Mouse (Mus musculus) midbrain, embryonic 13.5 days (tissue): Measurements from ENCODE around the gene Irf6. TPM values are rescaled to one million over a fixed set of nuclear protein-coding genes. Genes with fewer than 3 reads are reported as not detected.

Experiments
- ATAC-seq: fragments of 200-750 bp; cut with Nextera tagmentation; 2 replicates; pipeline ENCODE4 v1.8.0; 2017; ENCODE audit warnings: mild to moderate bottlenecking, moderate TSS enrichment, moderate library complexity
- H3K27ac ChIP-seq: fragments of 300-500 bp; sonication (generic); 2 replicates; pipeline ENCODE4 v1.5.1; 2015; ENCODE audit warnings: inconsistent platforms, mild to moderate bottlenecking, moderate library complexity
- H3K27me3 ChIP-seq: fragments of 300-500 bp; sonication (generic); 2 replicates; pipeline ENCODE4 v1.6.1; 2015; ENCODE audit warnings: mild to moderate bottlenecking, inconsistent platforms
- H3K36me3 ChIP-seq: fragments of 300-500 bp; sonication (generic); 2 replicates; pipeline ENCODE4 v1.6.1; 2015; ENCODE audit warnings: mild to moderate bottlenecking, inconsistent platforms
- H3K4me1 ChIP-seq: fragments of 300-500 bp; sonication (generic); replicated peaks from 2 replicates; pipeline ENCODE4 v1.6.1; 2015; ENCODE audit warnings: inconsistent platforms
- H3K4me2 ChIP-seq: fragments of 300-500 bp; sonication (generic); replicated peaks from 2 replicates; pipeline ENCODE4 v1.6.1; 2015; ENCODE audit warnings: moderate library complexity, mild to moderate bottlenecking, inconsistent platforms
- H3K4me3 ChIP-seq: fragments of 300-500 bp; sonication (generic); replicated peaks from 2 replicates; pipeline ENCODE4 v1.5.1; 2015; ENCODE audit warnings: mild to moderate bottlenecking, inconsistent platforms
- H3K9ac ChIP-seq: fragments of 300-500 bp; sonication (generic); replicated peaks from 2 replicates; pipeline ENCODE4 v1.6.1; 2015; ENCODE audit warnings: mild to moderate bottlenecking, inconsistent platforms
- H3K9me3 ChIP-seq: fragments of 300-500 bp; sonication (generic); 2 replicates; pipeline ENCODE4 v1.6.1; 2016; ENCODE audit warnings: mild to moderate bottlenecking, inconsistent platforms
- WGBS: fragments of 180-500 bp; shearing (Covaris S2); methylation state at CpG from one replicate; pipeline ENCODE4 v1.1.7; 2015; 5-methylcytosine and 5-hydroxymethylcytosine counted together
- polyA plus RNA-seq: library from polyadenylated mRNA; unstranded; fragments of >200 nt; fragmentation: Nextera tagmentation; extraction: Ambion mirVana; gene quantifications from 2 replicates; pipeline ENCODE4 v1.2.1, GENCODE M21; 2015

The Irf6 gene
- polyA plus RNA-seq, 1 experiment from 2014 or later = 0.74 TPM

DNA sequence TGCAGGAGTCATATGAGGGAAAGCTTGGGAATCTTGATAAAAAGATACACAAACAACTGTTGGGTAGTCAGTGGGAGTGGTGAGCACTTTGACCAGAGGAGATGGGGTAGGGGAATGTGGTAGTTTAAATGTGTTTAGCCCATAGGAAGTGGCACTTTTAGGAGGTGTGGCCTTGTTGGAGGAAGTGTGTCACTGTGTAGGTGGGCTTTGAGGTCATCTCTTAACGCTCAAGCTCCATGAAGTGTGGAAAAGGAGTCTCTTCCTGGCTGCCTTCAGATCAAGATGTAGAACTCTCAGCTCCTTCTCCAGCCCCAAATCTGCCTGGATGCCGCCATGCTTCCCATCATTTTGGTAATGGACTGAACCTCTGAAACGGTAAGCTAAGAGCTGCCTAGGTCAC is 54.6 kb downstream of the Irf6 start, which contains the start of gene Lamb3:
Lamb3 (plus strand) TSS at position 197 of the 400 bp plus-strand sequence.
- Histone ChIP-seq H3K27ac (no peak within 1 kb of the TSS), H3K9ac (no peak within 1 kb of the TSS), H3K4me3 (no peak within 1 kb of the TSS), H3K9me3 (no peaks in the 10 kb centered on the region), H3K36me3 (no peaks in the 10 kb centered on the region), H3K4me1 (no peaks in the 10 kb centered on the region), H3K27me3 (no peaks in the 10 kb centered on the region), H3K4me2 (no peak within 1 kb of the TSS)
- ATAC-seq = no peak
- WGBS = 89% methylated on average over 3 of the region's 3 CpGs

DNA sequence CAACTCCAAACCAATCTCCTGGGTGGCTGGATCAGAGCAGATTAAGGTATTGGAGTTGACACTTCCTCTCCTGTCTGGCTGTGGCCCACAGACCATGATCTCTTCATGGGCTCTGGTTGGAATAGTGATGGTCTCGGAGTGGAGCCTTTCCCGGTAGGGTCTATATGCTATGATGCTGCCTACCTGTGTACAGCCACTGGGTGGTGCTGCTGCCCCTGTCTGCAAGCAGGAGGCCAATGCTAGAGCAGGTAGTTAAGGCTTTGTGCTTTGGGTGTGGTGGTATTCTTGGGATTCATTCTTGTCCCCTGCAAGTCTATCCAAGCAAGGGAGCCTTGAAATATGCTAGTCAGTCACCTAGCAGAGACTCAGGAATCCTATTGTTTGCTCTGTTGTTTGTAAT is 55.3 kb downstream of the Irf6 start:
- no peaks in the 10 kb centered on the region for H3K36me3 ChIP-seq
- H3K4me1 ChIP-seq = no peaks in the 10 kb centered on the region
- H3K9ac ChIP-seq = no peak overlapping the region
- no peaks in the 10 kb centered on the region for H3K9me3 ChIP-seq
- H3K4me2 ChIP-seq = no peak overlapping the region
- ATAC-seq = no peak
- H3K4me3 ChIP-seq = no peak overlapping the region
- H3K27ac ChIP-seq = no peak overlapping the region
- no peaks in the 10 kb centered on the region for H3K27me3 ChIP-seq
- WGBS = 43% methylated on average over 2 of the region's 2 CpGs

DNA sequence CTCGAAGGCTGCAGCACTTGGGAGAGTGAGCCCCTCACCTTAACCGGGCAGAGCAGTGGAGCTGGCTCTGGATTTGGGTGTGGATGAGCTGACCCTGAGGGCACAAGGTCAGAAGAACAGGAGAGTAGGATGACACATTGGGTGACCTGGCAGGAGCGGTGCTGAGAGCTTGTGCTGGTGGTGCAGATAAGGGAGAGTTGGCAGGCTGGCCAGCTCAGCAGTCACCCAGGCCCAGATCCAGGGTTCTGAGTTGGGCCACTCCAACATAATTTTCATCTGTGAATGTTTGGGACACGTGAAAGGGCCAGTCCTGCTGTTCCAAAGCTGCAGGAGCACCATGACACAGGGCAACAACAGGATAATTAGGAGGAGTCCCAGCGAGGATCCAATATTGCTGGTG is 58.5 kb downstream of the Irf6 start:
- Histone ChIP-seq H3K36me3 (no peaks in the 10 kb centered on the region), H3K9me3 (no peaks in the 10 kb centered on the region), H3K9ac (no peak overlapping the region), H3K4me2 (no peak overlapping the region), H3K27me3 (no peaks in the 10 kb centered on the region), H3K4me1 (no peaks in the 10 kb centered on the region), H3K27ac (no peak overlapping the region), H3K4me3 (no peak overlapping the region)
- no peak for ATAC-seq
- WGBS = 81% methylated on average over 5 of the region's 5 CpGs

DNA sequence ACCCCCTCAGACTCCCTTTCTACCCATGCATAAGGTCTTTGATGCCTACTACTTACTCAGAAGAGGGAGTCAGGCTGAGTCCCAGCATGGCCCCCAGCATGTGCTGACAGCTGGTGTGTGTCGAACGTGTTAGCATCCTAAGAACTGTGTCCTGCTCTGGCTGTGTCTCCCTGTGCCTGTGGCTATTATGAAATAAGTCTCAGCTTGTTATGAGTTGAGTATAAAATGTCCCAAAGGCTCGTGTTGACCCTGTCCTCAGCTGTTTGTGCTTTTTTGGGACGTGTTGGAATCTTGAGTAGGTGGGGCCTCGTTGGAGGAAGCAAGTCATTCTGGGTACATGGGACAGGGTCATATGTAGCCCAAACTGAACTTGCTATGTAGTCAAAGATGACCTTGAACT is 61.1 kb downstream of the Irf6 start:
- no peaks in the 10 kb centered on the region for H3K27me3 ChIP-seq
- no peak overlapping the region for H3K4me3 ChIP-seq
- H3K4me2 ChIP-seq = no peak overlapping the region
- no peak overlapping the region for H3K27ac ChIP-seq
- H3K4me1 ChIP-seq = no peaks in the 10 kb centered on the region
- no peaks in the 10 kb centered on the region for H3K36me3 ChIP-seq
- no peak overlapping the region for H3K9ac ChIP-seq
- ATAC-seq = no peak
- WGBS = 81% methylated on average over 5 of the region's 5 CpGs
- H3K9me3 ChIP-seq = no peaks in the 10 kb centered on the region

DNA sequence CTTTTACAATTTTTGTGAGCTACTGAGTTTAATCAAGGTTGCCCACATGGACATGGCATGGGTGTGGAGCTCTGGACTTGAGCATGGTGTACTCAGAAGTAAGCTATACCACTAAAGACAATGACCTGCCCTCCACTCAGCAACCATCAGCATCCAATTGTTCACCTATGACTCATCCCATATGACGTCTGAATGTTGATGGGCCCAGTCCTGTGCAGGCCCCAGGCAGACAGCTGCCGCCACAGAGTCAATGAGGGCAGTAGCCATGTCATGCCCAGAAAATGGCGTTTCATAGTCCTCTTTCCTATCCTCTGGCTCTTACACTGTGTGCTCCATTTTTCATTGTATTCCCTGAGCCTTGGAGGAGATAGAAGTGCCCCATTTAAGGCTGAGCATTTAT is 63.1 kb downstream of the Irf6 start:
- no peak for ATAC-seq

GRCm38 (mm10) chr1:193220408-193220807 is 67.5 kb downstream of the Irf6 start:
- ATAC-seq = no peak
- H3K27me3 ChIP-seq = no peaks in the 10 kb centered on the region
- H3K27ac ChIP-seq = no peak overlapping the region
- H3K9me3 ChIP-seq = no peaks in the 10 kb centered on the region
- H3K9ac ChIP-seq = no peak overlapping the region
- WGBS = 72% methylated on average over 5 of the region's 5 CpGs
- H3K4me2 ChIP-seq = no peak overlapping the region
- no peaks in the 10 kb centered on the region for H3K4me1 ChIP-seq
- H3K36me3 ChIP-seq = no peaks in the 10 kb centered on the region
- no peak overlapping the region for H3K4me3 ChIP-seq

More for the DNA sequence above, 63.1 kb downstream of the Irf6 start:
- H3K9me3 ChIP-seq = no peaks in the 10 kb centered on the region
- H3K4me2 ChIP-seq = no peak overlapping the region
- H3K4me3 ChIP-seq = no peak overlapping the region
- no peak overlapping the region for H3K27ac ChIP-seq
- H3K4me1 ChIP-seq = no peaks in the 10 kb centered on the region
- H3K27me3 ChIP-seq = no peaks in the 10 kb centered on the region
- H3K9ac ChIP-seq = no peak overlapping the region
- H3K36me3 ChIP-seq = no peaks in the 10 kb centered on the region
- 74% methylated on average over 3 of the region's 3 CpGs for WGBS

Other genes starting within 250 kb of the Irf6 start
- gene Syt14, start 117.3 kb upstream of the Irf6 start, polyA plus RNA-seq = 7.4 and 8.9 TPM in 2 replicates
- 8.7 and 10.2 TPM in 2 replicates for gene Diexf, start 22.8 kb upstream of the Irf6 start, polyA plus RNA-seq
- gene A130010J15Rik, start 14.9 kb downstream of the Irf6 start, polyA plus RNA-seq = 14.2 and 15.4 TPM in 2 replicates
- 1.1 and 1.2 TPM in 2 replicates for gene Traf3ip3, start 48.6 kb downstream of the Irf6 start, polyA plus RNA-seq
- 0.58 and 0.62 TPM in 2 replicates for gene Lamb3, start 54.6 kb downstream of the Irf6 start, polyA plus RNA-seq
- gene Hsd11b1, start 111.0 kb downstream of the Irf6 start, polyA plus RNA-seq = not detected in 2 replicates
- 7.7 and 10.2 TPM in 2 replicates for gene G0s2, start 120.1 kb downstream of the Irf6 start, polyA plus RNA-seq
- 42.5 and 43.0 TPM in 2 replicates for gene Camk1g, start 217.2 kb downstream of the Irf6 start, polyA plus RNA-seq